In genomic region chr15:100829775-100830174, GRCm38 (mm10) we compare ENCODE assay signal across 13 mouse cellular contexts. TPM values are rescaled to one million over a fixed set of nuclear protein-coding genes. Genes with fewer than 3 reads are reported as not detected.
A peak's percentile ranks its signal among the peaks of the same experiment; 100 is the strongest.
DNase-seq lines count a peak whose midpoint lies in the region; TF ChIP-seq lines count a peak whose summit lies in the region.
"Had no signal": no experiment of that assay in that cellular context is flagged by ENCODE, and none has a peak within 500 bp of the region (broad histone marks: within the 10 kb centered on the region; RNA-seq: fewer than 3 reads in every experiment).

No protein-coding gene starts in this region.

- peak overlapping the region; percentile 91 for H3K27ac ChIP-seq in layer of hippocampus, adult 2 months
- H3K27ac ChIP-seq: heart, adult 2 months; liver, embryonic 15.5 days; midbrain, embryonic 13.5 days had no signal

- H3K27me3 ChIP-seq in E14TG2a.4 (ENCODE audit: insufficient read depth, low read length) = peaks cover 54% of the 10 kb centered on the region

- TF ChIP-seq POLR2A in brain, embryonic 14.5 days (IDR thresholded peaks at IDR 0.05; ENCODE audit: borderline replicate concordance, extremely low read depth, insufficient read depth, insufficient read length, poor library complexity, severe bottlenecking) = no peak

- H3K4me3 ChIP-seq in E14TG2a.4 (replicated peaks; ENCODE audit: low read length) = peak overlapping the region; percentile 50
- no peak overlapping the region for H3K4me3 ChIP-seq in layer of hippocampus, adult 2 months
- H3K4me3 ChIP-seq: heart, adult 2 months; liver, embryonic 15.5 days; midbrain, embryonic 13.5 days had no signal

- H3K36me3 ChIP-seq in E14TG2a.4 (ENCODE audit: insufficient read depth, low read length) = no peaks in the 10 kb centered on the region
- H3K36me3 ChIP-seq: liver, embryonic 15.5 days; midbrain, embryonic 13.5 days had no signal

- no peaks in the 10 kb centered on the region for H3K9me3 ChIP-seq in E14TG2a.4 (ENCODE audit: low read length)
- H3K9me3 ChIP-seq: liver, embryonic 15.5 days; midbrain, embryonic 13.5 days had no signal

- H3K4me1 ChIP-seq in E14TG2a.4 (replicated peaks; ENCODE audit: low read depth, low read length) = peaks cover 38% of the 10 kb centered on the region
- H3K4me1 ChIP-seq: liver, embryonic 15.5 days had no signal

- intact Hi-C loops in left cerebral cortex, postnatal 25 days (cut with DNase I) = loop anchor here (5.0 kb wide), 2 partner anchors 93 to 133 kb away; no protein-coding TSS in a partner anchor

- peak; percentile 26 for DNase-seq in brain, embryonic 14.5 days (ENCODE audit: low read depth)
- peak; percentile 83 to 87 for DNase-seq in layer of hippocampus, adult 2 months (ENCODE audit: low spot score in 2 of 2)
- DNase-seq in left cerebral cortex, postnatal 25 days (ENCODE audit: low spot score in 2 of 2) = peak; percentile 62 to 94
- no peak for DNase-seq in spleen, adult 18-20 months
- no peak for DNase-seq in adrenal gland, postnatal 4 days (ENCODE audit: low spot score in 2 of 2)
- DNase-seq in embryo, embryonic 10.5 days (ENCODE audit: low spot score) = no peak
- DNase-seq: cerebellum, postnatal 14 days; heart, adult 2 months; lung, postnatal 36 days; thymus, postnatal 36 days had no signal

- no peak for TF ChIP-seq CTCF in E14TG2a.4 (conservative IDR thresholded peaks at IDR 0.05; ENCODE audit: low read length)
- no peak for TF ChIP-seq CTCF in brain, embryonic 14.5 days (IDR thresholded peaks at IDR 0.05; ENCODE audit: borderline replicate concordance, extremely low read depth, insufficient read depth, insufficient read length)
- no peak for TF ChIP-seq CTCF in layer of hippocampus, adult 2 months (conservative IDR thresholded peaks at IDR 0.05)

RNA-seq across cellular contexts. Expression of gene Scn8a, which starts 39.9 kb away (rescaled TPM):
- polyA plus RNA-seq in brain, embryonic 14.5 days (2012; rRNA removed) = 31.5 and 38.3 TPM in 2 replicates
- total RNA-seq in layer of hippocampus, adult 2 months (2021) = 100 to 1,000 TPM; 245 to 263 TPM
- total RNA-seq in left cerebral cortex, postnatal 25 days (2021) = 100 to 1,000 TPM; 212 to 242 TPM
- 10 to 100 TPM; 10.9 to 13.6 TPM for total RNA-seq in adrenal gland, postnatal 4 days (2021)
- polyA plus RNA-seq: heart, adult 2 months had no signal

Comparison
In these comparisons a context has a peak if more than half of its experiments do, and no peak if none do; other contexts are left out.
1. DNase-seq: peak in brain, embryonic 14.5 days (single experiment), layer of hippocampus, adult 2 months (2 of 2) and left cerebral cortex, postnatal 25 days (2 of 2); none in spleen, adult 18-20 months (0 of 2), adrenal gland, postnatal 4 days (0 of 2) and embryo, embryonic 10.5 days (single experiment).
2. RNA of gene Scn8a, which starts 39.9 kb away (total RNA-seq): 245 to 263 TPM in layer of hippocampus, adult 2 months and 212 to 242 TPM in left cerebral cortex, postnatal 25 days; 10.9 to 13.6 TPM in adrenal gland, postnatal 4 days; every median in the first group is over 10 times any median in the second.